Mouse (Mus musculus): ENCODE measurements around the gene Pbxip1. TPM values are rescaled to one million over a fixed set of nuclear protein-coding genes. Genes with fewer than 3 reads are reported as not detected.

Gene Pbxip1
- polyA plus RNA-seq, 1 experiment from 2014 or later = 15.7 TPM

DNA sequence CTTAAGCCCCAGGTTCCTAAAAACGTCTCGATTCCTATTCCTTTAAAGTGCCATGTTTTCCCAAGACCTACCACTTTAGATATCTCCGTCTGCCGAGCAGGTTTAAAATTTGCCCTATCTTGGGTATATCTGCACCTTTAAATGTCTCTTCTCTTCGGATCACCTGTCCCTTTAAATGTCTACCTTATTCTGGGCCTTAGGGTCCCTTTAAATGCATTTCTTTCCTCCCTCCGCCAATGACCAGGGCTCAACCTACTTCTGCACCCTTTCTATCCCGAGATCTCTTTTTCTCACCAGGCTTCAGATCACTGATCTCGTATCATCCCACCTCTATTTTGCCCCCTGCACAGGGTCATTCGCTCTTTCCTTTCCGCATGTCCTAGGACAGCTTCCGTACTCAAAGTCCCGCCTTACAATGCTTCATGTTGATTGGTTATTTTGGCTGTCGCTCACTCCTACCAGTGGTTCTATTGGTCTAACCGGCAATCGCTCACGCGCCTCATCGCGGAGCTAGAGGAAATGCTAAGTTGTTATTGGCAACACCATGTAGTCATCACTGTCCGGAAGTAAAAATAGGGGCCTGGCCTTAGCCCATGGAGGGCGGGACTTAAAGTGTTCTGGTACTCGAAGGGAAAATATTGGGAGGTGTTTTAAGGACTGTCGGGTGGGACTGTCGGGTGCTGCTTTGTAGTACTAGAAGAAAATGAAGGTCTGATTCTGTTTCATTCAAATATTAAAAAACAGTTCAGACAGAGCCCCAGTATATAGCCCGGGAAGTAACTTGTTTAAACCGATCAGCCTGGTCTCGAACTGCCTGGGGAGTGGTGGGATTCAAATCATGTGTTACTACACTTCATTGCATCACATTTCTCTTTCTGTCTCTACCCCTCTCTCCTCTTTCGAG, 24.8 kb upstream of the Pbxip1 start, which contains the start of gene Flad1:
Gene Flad1 (minus strand): TSS at position 381 of the 904 bp plus-strand sequence.
- peak; percentile 99 for ATAC-seq (replicated peaks)
- no peaks in the 10 kb centered on the region for H3K27me3 ChIP-seq (replicated peaks)
- peaks cover 19% of the 10 kb centered on the region for H3K4me1 ChIP-seq
- no peaks in the 10 kb centered on the region for H3K9me3 ChIP-seq
- peak within 1 kb of the TSS; percentile 44 for H3K4me3 ChIP-seq
- peaks cover 15% of the 10 kb centered on the region for H3K36me3 ChIP-seq (replicated peaks)
- peak within 1 kb of the TSS; percentile 75 for H3K4me2 ChIP-seq
- peak within 1 kb of the TSS; percentile 65 for H3K27ac ChIP-seq
- 6% methylated on average over 28 of the region's 28 CpGs for WGBS
- H3K9ac ChIP-seq = peak within 1 kb of the TSS; percentile 47

DNA sequence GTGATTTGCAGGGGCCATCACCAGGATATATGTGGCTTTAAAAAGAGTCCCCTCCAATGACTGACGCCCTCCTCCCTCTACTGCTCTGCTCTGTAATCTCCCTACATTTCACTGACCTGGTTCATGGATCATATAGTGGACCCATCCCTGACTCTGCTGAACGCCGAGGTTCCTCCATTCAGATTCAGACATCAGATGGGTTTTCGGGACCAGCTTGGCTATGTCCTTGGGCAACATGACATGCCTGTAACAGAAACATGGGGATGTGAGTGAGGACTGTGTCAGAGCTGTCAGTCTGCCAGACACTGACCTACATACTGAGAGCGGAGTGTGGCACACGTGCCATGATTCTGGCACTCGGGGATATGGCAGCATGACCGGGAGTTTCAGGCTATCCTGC, 20.3 kb upstream of the Pbxip1 start:
- Histone ChIP-seq H3K36me3 (replicated peaks) (peaks cover 10% of the 10 kb centered on the region), H3K9ac (no peak overlapping the region), H3K4me1 (peaks cover 27% of the 10 kb centered on the region), H3K4me2 (no peak overlapping the region), H3K4me3 (no peak overlapping the region), H3K27ac (no peak overlapping the region), H3K27me3 (replicated peaks) (no peaks in the 10 kb centered on the region), H3K9me3 (no peaks in the 10 kb centered on the region)
- no peak for ATAC-seq (replicated peaks)
- 98% methylated on average over 8 of the region's 8 CpGs for WGBS

DNA sequence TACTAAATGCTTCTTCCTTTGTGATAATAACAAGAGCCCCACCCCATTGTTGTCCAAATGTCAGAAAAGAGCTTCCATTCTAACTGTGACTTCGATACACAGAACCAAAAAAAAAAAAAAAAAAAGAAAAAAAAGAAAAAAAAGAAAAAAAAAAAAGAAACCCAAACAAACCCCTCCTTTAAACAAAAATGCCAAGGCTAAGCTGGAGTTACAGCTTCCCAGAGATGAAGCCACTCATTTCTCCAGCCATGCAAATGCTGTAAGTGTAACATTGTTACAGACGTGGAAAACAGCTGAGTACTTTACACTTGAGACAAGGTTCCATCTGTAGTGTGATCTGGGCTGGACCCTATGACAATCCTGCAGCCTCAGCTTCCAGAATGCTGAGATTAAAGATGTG, 19.4 kb upstream of the Pbxip1 start:
- H3K4me3 ChIP-seq = peak overlapping the region; percentile 60
- peak overlapping the region; percentile 37 for H3K9ac ChIP-seq
- no peaks in the 10 kb centered on the region for H3K27me3 ChIP-seq (replicated peaks)
- H3K9me3 ChIP-seq = no peaks in the 10 kb centered on the region
- 30% methylated on average over 2 of the region's 2 CpGs for WGBS
- H3K4me2 ChIP-seq = peak overlapping the region; percentile 98
- H3K36me3 ChIP-seq (replicated peaks) = peaks cover 10% of the 10 kb centered on the region
- peak overlapping the region; percentile 83 for H3K27ac ChIP-seq
- no peak for ATAC-seq (replicated peaks)
- peaks cover 35% of the 10 kb centered on the region for H3K4me1 ChIP-seq

DNA sequence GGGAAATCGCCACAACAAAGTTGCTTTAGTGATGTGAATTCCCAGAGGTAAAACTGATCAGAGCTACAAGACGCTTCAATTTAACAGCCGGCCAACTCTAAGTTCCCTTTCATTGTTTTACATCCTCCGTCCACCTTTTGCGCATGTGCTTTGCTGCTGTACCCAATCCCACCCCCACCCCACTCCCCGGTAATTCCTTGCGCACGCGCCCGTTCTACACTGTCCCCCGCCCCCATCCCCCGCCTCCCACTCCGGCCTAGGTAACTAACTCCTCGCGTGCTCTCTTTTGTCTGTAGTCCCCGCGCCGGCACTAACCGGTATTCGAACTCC, 18.7 kb upstream of the Pbxip1 start:
- Histone ChIP-seq H3K9ac (peak overlapping the region; percentile 37), H3K4me2 (peak overlapping the region; percentile 98), H3K4me3 (peak overlapping the region; percentile 60), H3K27me3 (replicated peaks) (no peaks in the 10 kb centered on the region), H3K27ac (peak overlapping the region; percentile 83), H3K4me1 (peaks cover 37% of the 10 kb centered on the region), H3K9me3 (no peaks in the 10 kb centered on the region), H3K36me3 (replicated peaks) (peaks cover 10% of the 10 kb centered on the region)
- peak; percentile 57 for ATAC-seq (replicated peaks)
- under 1% methylated on average over 20 of the region's 20 CpGs for whole genome bisulfite sequencing

DNA sequence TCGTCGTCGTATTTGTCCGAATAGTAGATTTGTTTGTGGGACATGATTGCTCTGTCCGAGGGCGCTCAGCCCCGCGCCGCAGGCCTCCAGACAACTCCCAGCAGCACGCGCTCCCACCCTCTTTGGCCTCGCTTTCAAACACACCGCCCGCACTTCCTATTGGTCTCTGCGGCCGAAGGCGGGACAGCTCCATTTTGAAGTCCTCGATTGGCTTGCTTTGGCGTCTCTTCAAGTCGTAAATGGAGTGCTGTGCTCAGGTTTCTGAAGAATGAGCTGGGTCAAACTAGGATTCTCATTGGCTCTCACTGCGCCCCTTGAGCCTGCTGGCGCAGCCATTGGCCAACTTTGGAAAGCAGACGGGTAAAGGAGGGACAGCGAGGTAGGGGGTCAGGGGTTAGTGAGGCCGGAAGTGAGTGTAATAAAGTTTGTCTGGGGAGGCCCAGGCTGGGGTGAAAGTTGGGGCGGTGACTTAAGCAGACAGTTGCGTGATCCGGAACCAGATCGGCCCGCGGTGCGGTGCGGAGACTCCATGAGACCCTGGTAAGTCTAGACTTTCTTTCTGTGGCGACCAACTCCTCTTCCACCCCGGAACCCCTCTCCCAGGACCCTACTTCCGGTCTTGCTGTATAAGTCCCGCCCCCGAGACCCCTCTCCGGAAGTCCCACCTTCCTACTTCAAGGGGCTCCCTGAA, 18.2 kb upstream of the Pbxip1 start, which contains the start of the genes Cks1b and Shc1:
Gene Cks1b (minus strand): TSS at position 214 of the 691 bp plus-strand sequence.
Gene Shc1 (plus strand): TSS at position 274 of the 691 bp plus-strand sequence.
- H3K9ac ChIP-seq = peak within 1 kb of the TSS; percentile 65
- no peaks in the 10 kb centered on the region for H3K9me3 ChIP-seq
- H3K4me2 ChIP-seq = peak within 1 kb of the TSS; percentile 98
- peak within 1 kb of the TSS; percentile 60 for H3K4me3 ChIP-seq
- peaks cover 37% of the 10 kb centered on the region for H3K4me1 ChIP-seq
- H3K27me3 ChIP-seq (replicated peaks) = no peaks in the 10 kb centered on the region
- WGBS = under 1% methylated on average over 39 of the region's 39 CpGs
- H3K27ac ChIP-seq = peak within 1 kb of the TSS; percentile 83
- H3K36me3 ChIP-seq (replicated peaks) = peaks cover 10% of the 10 kb centered on the region
- peak; percentile 97 for ATAC-seq (replicated peaks)

DNA sequence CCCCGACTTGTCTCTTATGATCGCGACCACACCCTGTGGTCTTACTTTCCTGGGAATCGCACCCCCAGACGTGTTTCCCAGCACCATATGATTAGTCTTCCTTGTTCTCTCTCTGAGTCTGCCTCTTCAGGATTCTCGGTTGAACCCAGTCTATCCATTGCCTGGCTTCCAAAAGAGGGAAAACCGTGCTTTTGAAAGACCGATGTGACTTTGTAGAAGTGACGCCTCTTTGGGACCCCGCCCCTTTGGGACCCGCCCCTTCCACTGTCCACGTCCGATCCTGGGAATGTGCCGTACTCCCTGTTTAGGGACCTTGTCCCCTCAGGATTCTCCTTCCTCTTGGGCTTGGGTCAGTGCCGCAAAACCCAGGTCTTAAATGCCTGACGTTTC, 17.6 kb upstream of the Pbxip1 start:
- Histone ChIP-seq H3K27ac (peak overlapping the region; percentile 83), H3K4me3 (peak overlapping the region; percentile 60), H3K9ac (peak overlapping the region; percentile 65), H3K9me3 (no peaks in the 10 kb centered on the region), H3K27me3 (replicated peaks) (no peaks in the 10 kb centered on the region), H3K4me2 (peak overlapping the region; percentile 98), H3K4me1 (peaks cover 37% of the 10 kb centered on the region), H3K36me3 (replicated peaks) (peaks cover 10% of the 10 kb centered on the region)
- ATAC-seq (replicated peaks) = peak; percentile 15
- WGBS = 0% methylated on average over 16 of the region's 16 CpGs

GRCm38 (mm10) chr3:89419571-89419970, 16.9 kb upstream of the Pbxip1 start:
- peaks cover 37% of the 10 kb centered on the region for H3K4me1 ChIP-seq
- H3K9me3 ChIP-seq = no peaks in the 10 kb centered on the region
- 3% methylated on average over 9 of the region's 9 CpGs for WGBS
- no peak for ATAC-seq (replicated peaks)
- H3K4me2 ChIP-seq = peak overlapping the region; percentile 98
- peak overlapping the region; percentile 65 for H3K9ac ChIP-seq
- H3K4me3 ChIP-seq = peak overlapping the region; percentile 60
- H3K27ac ChIP-seq = peak overlapping the region; percentile 83
- no peaks in the 10 kb centered on the region for H3K27me3 ChIP-seq (replicated peaks)
- H3K36me3 ChIP-seq (replicated peaks) = peaks cover 7% of the 10 kb centered on the region

GRCm38 (mm10) chr3:89419981-89420380, 16.5 kb upstream of the Pbxip1 start:
- 0 out of 2 replicates have a peak overlapping the region, but pooled peaks have one; percentile 36 for H3K27ac ChIP-seq
- ATAC-seq (replicated peaks) = no peak

GRCm38 (mm10) chr3:89420421-89420820, 16.1 kb upstream of the Pbxip1 start:
- WGBS = 60% methylated on average over 2 of the region's 2 CpGs
- no peak for ATAC-seq (replicated peaks)
- Histone ChIP-seq H3K27ac (peak overlapping the region; percentile 39; the same call in 1 of the 2 replicates), H3K4me2 (no peak overlapping the region; the same call in 1 of the 2 replicates), H3K36me3 (replicated peaks) (no peaks in the 10 kb centered on the region), H3K4me3 (no peak overlapping the region), H3K27me3 (replicated peaks) (no peaks in the 10 kb centered on the region), H3K4me1 (peaks cover 37% of the 10 kb centered on the region), H3K9ac (no peak overlapping the region), H3K9me3 (no peaks in the 10 kb centered on the region)

More at GRCm38 (mm10) chr3:89419981-89420380, 16.5 kb upstream of the Pbxip1 start:
- 43% methylated on average over 3 of the region's 3 CpGs for WGBS
- Histone ChIP-seq H3K36me3 (replicated peaks) (peaks cover 2% of the 10 kb centered on the region), H3K4me2 (peak overlapping the region; percentile 98), H3K9me3 (no peaks in the 10 kb centered on the region), H3K4me3 (peak overlapping the region; percentile 60), H3K4me1 (peaks cover 37% of the 10 kb centered on the region), H3K27me3 (replicated peaks) (no peaks in the 10 kb centered on the region), H3K9ac (peak overlapping the region; percentile 65; the same call in 1 of the 2 replicates)

DNA sequence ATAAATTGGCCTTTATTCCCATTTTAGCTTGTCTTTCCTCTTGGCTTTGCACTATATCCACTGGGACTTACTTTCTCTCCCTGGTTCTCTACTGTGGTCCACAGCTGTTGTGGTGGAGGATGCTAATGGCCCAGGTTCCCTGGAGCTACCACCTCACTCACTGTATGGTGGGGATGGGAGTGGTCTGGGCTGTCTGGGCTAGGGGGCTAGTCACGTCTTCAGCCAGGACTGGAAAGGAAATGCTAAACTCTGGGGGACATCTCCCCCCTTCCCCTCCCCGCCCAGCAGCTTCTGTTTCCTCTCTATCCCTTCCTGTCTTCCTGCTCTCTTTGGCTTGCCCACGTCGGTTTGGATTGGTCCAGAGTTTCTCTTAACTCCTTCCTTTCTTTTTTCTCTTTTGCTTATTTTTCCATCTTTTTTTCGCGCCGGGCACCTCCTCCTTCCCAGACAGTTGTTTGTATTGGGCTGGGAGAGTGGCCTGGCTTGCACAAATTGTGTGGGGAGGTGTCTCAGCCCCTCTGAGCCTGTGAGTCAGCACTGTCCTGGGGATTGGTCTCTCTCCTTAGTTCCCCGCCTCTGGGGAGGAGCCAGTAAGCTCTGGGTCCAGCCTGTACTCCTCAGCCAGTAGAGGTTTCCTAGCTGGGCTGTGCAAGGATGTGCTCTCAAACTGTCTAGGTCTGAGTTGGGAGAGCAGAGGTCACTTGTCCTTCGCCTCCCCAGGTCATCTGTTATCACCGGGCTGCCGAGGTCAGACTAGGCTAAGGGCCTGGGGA, 15.3 kb upstream of the Pbxip1 start:
- H3K4me1 ChIP-seq = peaks cover 37% of the 10 kb centered on the region
- H3K27ac ChIP-seq = peak overlapping the region; percentile 39
- 0 out of 2 replicates have a peak, but pooled peaks have one; percentile 32 for ATAC-seq (replicated peaks)
- 5% methylated on average over 11 of the region's 11 CpGs for WGBS
- peak overlapping the region; percentile 30 for H3K4me3 ChIP-seq
- H3K9ac ChIP-seq = peak overlapping the region; percentile 39; the same call in 1 of the 2 replicates
- H3K36me3 ChIP-seq (replicated peaks) = no peaks in the 10 kb centered on the region
- no peaks in the 10 kb centered on the region for H3K27me3 ChIP-seq (replicated peaks)
- H3K4me2 ChIP-seq = peak overlapping the region; percentile 49
- no peaks in the 10 kb centered on the region for H3K9me3 ChIP-seq

GRCm38 (mm10) chr3:89421810-89422473, 14.6 kb upstream of the Pbxip1 start:
- H3K27ac ChIP-seq = no peak overlapping the region
- ATAC-seq (replicated peaks) = no peak
- H3K4me1 ChIP-seq = peaks cover 33% of the 10 kb centered on the region
- no peaks in the 10 kb centered on the region for H3K27me3 ChIP-seq (replicated peaks)
- peak overlapping the region; percentile 39; the same call in 1 of the 2 replicates for H3K9ac ChIP-seq
- H3K4me3 ChIP-seq = peak overlapping the region; percentile 30
- peak overlapping the region; percentile 49 for H3K4me2 ChIP-seq
- no peaks in the 10 kb centered on the region for H3K36me3 ChIP-seq (replicated peaks)
- 10% methylated on average over 22 of the region's 22 CpGs for WGBS
- no peaks in the 10 kb centered on the region for H3K9me3 ChIP-seq

All from midbrain, embryonic 15.5 days (tissue).